Mouse (Mus musculus): ENCODE results near the gene Adamts2.

DNA sequence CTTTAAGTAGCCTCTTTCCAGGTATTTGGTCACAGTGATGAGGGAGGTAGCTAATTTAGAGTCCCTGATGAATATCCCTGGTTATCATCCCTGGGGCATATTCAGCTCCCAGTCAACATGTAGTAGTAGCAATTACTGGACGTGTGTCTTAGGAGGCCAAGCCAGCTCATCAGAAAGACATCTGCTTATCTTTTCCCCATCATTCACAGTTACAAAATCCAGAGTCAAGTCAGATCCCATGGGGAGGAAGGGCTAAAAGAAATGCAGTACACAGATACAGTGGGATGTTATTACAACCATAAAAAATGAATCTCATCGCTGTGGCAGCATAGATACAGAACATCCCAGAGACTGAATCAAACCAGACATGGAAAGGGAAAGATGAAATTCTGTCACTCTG is 102.6 kb downstream of the Adamts2 start:
- TF ChIP-seq CTCF (IDR thresholded peaks at IDR 0.05; ENCODE audit: low read depth) (no peak), EP300 (IDR thresholded peaks at IDR 0.05; ENCODE audit: low read depth) (no peak)
